Mouse (Mus musculus) small intestine, adult 2 months (tissue): ENCODE measurements around the gene S1pr1. TPM values are rescaled to one million over a fixed set of nuclear protein-coding genes. Genes with fewer than 3 reads are reported as not detected.

Experiments used
- H3K27ac ChIP-seq: fragments of 200-500 bp; 2 replicates; pipeline ENCODE4 v1.5.1; 2012; ENCODE audit warnings: low read depth, low read length, control low read depth, inconsistent platforms; ENCODE audit not compliant: insufficient read depth
- H3K27me3 ChIP-seq: fragments of 200-500 bp; 2 replicates; pipeline ENCODE4 v1.6.1; 2012; ENCODE audit warnings: mild to moderate bottlenecking, moderate library complexity, low read length, inconsistent platforms; ENCODE audit not compliant: control insufficient read depth, insufficient read depth
- H3K36me3 ChIP-seq: fragments of 200-500 bp; 2 replicates; pipeline ENCODE4 v1.6.1; 2012; ENCODE audit warnings: mild to moderate bottlenecking, low read length, control low read depth, inconsistent platforms; ENCODE audit not compliant: control insufficient read depth, insufficient read depth
- H3K4me1 ChIP-seq: fragments of 200-500 bp; 2 replicates; pipeline ENCODE4 v1.6.1; 2012; ENCODE audit warnings: low read length, inconsistent platforms, mixed read lengths; ENCODE audit not compliant: control insufficient read depth, insufficient read depth, insufficient read length
- H3K4me3 ChIP-seq: fragments of 200-500 bp; 2 replicates; pipeline ENCODE4 v1.5.1; 2012; ENCODE audit warnings: low read depth, mild to moderate bottlenecking, control low read depth, inconsistent platforms, low read length, moderate library complexity
- CTCF ChIP-seq: fragments of 200-500 bp; IDR thresholded peaks from 2 replicates; pipeline ENCODE4 v1.5.1; 2012; ENCODE audit warnings: low read depth, mild to moderate bottlenecking, control low read depth, inconsistent platforms, low read length, moderate library complexity, mixed read lengths; ENCODE audit not compliant: insufficient replicate concordance, insufficient read length; ENCODE audit errors: extremely low read depth
- POLR2A ChIP-seq: fragments of 200-500 bp; IDR thresholded peaks from 2 replicates; pipeline ENCODE4 v1.6.1; 2012; ENCODE audit warnings: low read depth, mild to moderate bottlenecking, control low read depth, inconsistent platforms, low read length, moderate library complexity
- WGBS: fragments of 180-500 bp; shearing (Covaris S2); methylation state at CpG from one replicate; pipeline ENCODE4 v1.1.7; 2018; 5-methylcytosine and 5-hydroxymethylcytosine counted together
- polyA plus RNA-seq: library from polyadenylated mRNA; depleted of rRNA; stranded (reverse); fragments of >200 nt; gene quantifications from 2 replicates; pipeline ENCODE4 v1.2.3, GENCODE M21; 2012

Gene S1pr1
- polyA plus RNA-seq, 1 experiment, result 13.5 TPM

DNA sequence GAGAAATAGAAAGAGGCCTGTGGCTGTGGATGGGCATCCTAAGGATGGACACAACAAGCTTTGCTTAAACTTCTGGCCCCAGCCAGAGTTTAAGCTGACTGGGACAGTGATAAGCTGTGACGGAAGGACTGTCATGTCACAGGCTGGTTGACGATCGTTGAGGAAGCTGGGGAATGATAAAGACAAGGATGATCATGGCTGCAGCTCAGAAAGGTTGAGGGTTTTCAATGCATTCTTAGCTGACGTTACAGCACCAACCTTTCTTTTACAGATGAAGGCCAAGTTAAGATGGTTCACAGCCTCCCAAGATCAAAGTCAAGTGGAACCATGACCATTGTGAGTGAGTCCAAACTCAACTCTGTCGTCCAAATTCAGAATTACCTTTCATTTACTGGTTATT, 40.2 kb downstream of the S1pr1 start:
- Histone ChIP-seq H3K27ac (no peak overlapping the region), H3K36me3 (no peaks in the 10 kb centered on the region), H3K4me3 (no peak overlapping the region), H3K27me3 (no peaks in the 10 kb centered on the region), H3K4me1 (no peaks in the 10 kb centered on the region)
- TF ChIP-seq POLR2A (no peak), CTCF (no peak)
- 76% methylated on average over 5 of the region's 5 CpGs for WGBS

DNA sequence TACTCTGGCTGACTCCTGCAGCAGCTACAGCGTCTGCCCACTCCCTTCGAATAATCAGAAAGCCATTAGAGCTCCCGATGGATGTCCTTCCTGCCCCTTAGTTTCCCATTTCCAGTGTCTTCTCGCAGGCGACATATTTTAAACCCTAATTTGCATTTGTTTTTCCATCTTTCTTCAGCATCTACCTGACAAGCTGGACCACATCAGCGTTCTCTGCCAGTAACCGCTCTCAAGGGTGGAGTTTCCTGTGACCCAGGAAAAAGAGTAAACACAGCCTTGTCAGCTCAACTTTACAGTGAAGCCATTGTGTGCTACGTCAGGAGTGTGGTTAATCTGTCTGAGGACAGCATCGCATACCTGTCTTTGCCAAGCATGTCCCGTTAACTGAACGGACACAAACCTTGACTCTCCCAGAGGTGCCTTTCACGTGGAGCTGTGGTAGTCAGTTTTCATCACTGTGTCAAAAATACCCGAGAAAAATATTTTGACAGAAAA, 41.2 kb downstream of the S1pr1 start:
- H3K27ac ChIP-seq, result no peak overlapping the region
- TF ChIP-seq POLR2A, result no peak
- TF ChIP-seq CTCF, result no peak
- H3K4me1 ChIP-seq, result no peaks in the 10 kb centered on the region
- no peaks in the 10 kb centered on the region for H3K27me3 ChIP-seq
- 23% methylated on average over 13 of the region's 13 CpGs for WGBS
- no peak overlapping the region for H3K4me3 ChIP-seq
- H3K36me3 ChIP-seq, result no peaks in the 10 kb centered on the region

DNA sequence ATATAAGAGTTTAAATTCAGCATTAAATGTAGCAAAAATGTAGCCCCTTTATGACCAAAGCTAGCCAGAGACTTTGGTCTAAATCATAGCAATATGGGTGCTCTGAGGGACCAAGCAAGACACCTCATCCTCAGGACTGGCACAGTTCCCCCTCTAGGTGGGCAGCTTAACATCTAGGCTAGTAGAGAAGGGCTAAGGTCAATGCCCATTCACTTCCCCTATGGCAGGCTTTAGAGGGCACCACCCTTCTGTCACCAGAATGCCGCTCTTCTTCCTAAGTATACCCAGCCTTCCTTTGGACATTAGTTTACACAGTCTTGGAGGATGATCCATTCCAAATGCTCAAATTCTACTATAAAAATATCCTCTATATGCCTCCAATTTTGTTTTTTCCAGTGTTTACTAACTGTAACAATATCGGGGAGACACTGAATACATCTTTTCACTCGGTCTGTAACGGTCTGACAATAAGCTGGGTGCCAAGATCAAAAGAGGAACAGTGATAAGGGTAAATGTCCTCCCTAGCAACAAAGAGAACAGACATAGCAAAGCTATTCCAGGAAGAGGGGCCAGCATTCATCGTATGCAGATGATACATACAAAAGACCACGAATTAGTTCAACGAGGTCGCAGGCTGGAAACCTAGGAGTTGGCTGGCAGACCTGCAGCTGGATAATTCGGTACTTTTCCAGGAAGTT, 41.8 kb downstream of the S1pr1 start:
- no peaks in the 10 kb centered on the region for H3K4me1 ChIP-seq
- H3K27ac ChIP-seq, result peak overlapping the region; percentile 26; the same call in 1 of the 2 replicates
- no peaks in the 10 kb centered on the region for H3K27me3 ChIP-seq
- 43% methylated on average over 9 of the region's 9 CpGs for WGBS
- TF ChIP-seq POLR2A (no peak), CTCF (no peak)
- H3K4me3 ChIP-seq, result no peak overlapping the region
- H3K36me3 ChIP-seq, result no peaks in the 10 kb centered on the region

DNA sequence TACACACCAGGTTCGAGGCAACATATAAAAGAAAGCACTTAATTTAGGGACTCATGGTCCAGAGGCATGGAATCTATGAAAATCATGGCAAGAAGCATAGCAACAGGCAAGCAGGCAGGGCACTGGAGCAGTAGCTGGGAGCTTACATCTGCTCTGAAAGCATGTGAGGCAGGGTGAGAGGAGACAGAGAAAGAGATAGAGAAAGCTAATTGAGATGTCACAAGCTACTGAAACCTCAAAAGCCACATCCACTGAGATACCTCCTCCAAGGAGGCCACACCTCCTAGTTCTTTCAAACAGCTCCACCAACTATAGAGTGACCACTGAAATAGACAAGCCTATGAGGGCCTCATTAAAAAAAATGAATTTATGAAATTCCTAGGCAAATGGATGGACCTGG, 45.6 kb downstream of the S1pr1 start:
- TF ChIP-seq CTCF, result no peak
- TF ChIP-seq POLR2A, result no peak
- H3K4me3 ChIP-seq, result no peak overlapping the region
- H3K27me3 ChIP-seq, result no peaks in the 10 kb centered on the region
- H3K4me1 ChIP-seq, result no peaks in the 10 kb centered on the region
- WGBS, result 53% methylated on average over 1 of the region's 1 CpGs
- H3K36me3 ChIP-seq, result no peaks in the 10 kb centered on the region
- no peak overlapping the region for H3K27ac ChIP-seq

DNA sequence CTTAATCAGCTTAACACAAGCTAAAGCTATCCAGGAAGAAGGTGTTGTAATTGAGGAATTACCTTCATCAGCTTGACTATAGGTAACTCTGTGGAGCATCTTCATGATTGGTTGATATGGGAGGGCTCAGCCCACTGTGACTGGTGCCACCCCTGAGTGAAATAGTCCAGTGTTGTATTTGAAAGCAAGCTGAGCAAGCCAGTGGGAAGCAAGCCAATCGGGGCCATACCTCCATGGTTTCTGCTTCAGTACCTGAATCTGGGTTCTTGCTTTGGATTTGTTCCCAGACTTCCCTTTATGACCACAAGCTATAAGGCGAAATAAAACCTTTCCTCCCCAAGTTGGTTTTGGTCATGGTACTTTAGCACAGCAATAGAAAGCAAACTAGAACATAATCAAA, 47.7 kb downstream of the S1pr1 start:
- Histone ChIP-seq H3K4me1 (no peaks in the 10 kb centered on the region), H3K36me3 (no peaks in the 10 kb centered on the region), H3K27ac (no peak overlapping the region), H3K27me3 (no peaks in the 10 kb centered on the region), H3K4me3 (no peak overlapping the region)
- TF ChIP-seq POLR2A, result no peak
- no peak for TF ChIP-seq CTCF
- 65% methylated on average over 2 of the region's 2 CpGs for WGBS

DNA sequence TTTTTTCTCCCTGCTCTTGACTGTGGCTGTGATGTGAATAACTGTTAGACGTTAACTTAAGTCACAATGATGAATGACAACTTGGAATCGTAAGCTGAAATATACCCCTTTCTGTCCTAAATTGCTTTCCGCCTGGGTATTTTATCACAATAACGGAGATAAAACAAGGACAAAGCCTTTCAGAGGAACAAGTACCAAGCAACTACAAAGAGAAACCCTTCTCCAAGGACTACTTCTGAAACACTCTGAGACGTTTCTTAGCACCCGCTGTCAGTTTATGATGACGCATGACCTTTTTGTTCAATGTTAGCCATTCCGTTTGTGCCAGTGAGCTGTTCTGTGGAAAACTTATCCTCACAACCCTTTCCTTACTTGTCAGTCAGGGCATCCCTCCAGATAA, 48.3 kb downstream of the S1pr1 start:
- Histone ChIP-seq H3K27me3 (no peaks in the 10 kb centered on the region), H3K36me3 (no peaks in the 10 kb centered on the region), H3K4me3 (no peak overlapping the region), H3K4me1 (no peaks in the 10 kb centered on the region), H3K27ac (no peak overlapping the region)
- TF ChIP-seq POLR2A, result no peak
- TF ChIP-seq CTCF, result no peak
- 51% methylated on average over 8 of the region's 8 CpGs for WGBS

DNA sequence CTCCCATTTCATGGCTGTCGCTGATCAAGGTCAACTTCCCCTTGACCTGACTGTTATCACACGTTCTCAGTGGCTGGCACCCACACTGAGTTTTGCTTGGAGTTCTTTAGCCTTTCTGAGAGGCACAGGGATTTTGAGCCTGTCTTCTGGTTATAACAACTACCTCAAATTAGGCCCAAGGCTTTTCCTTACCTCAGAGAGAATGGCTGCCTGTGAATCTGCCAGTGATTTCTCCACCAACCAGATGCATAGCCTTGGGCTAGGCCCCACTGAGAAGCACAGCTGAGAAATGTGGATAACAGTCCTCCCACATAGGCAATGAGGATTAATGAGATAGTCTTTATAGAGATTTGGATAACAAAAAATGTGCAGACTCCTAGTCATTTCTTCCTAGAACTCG, 50.4 kb downstream of the S1pr1 start:
- no peaks in the 10 kb centered on the region for H3K27me3 ChIP-seq
- no peak overlapping the region for H3K4me3 ChIP-seq
- TF ChIP-seq CTCF (no peak), POLR2A (no peak)
- no peak overlapping the region for H3K27ac ChIP-seq
- no peaks in the 10 kb centered on the region for H3K36me3 ChIP-seq
- H3K4me1 ChIP-seq, result no peaks in the 10 kb centered on the region
- WGBS, result 57% methylated on average over 3 of the region's 3 CpGs
